Mouse (Mus musculus) forebrain, embryonic 15.5 days (tissue): ENCODE results near the gene Hbq1b. TPM values are rescaled to one million over a fixed set of nuclear protein-coding genes. Genes with fewer than 3 reads are reported as not detected.

Source experiments
- polyA plus RNA-seq: library from polyadenylated mRNA; unstranded; fragments of >200 nt; fragmentation: Nextera tagmentation; extraction: Ambion mirVana; gene quantifications from 2 replicates; pipeline ENCODE4 v1.2.1, GENCODE M21; 2015

Gene Hbq1b
- polyA plus RNA-seq, 1 experiment from 2014 or later: 1.6 TPM

Other genes starting within 250 kb of the Hbq1b start
- gene Il9r, start 86.7 kb upstream of the Hbq1b start, polyA plus RNA-seq: not detected in 2 replicates
- gene Snrnp25, start 81.5 kb upstream of the Hbq1b start, polyA plus RNA-seq: 51.8 and 54.2 TPM in 2 replicates
- 16.7 and 18.1 TPM in 2 replicates for gene Rhbdf1, start 64.7 kb upstream of the Hbq1b start, polyA plus RNA-seq
- 33.5 and 33.8 TPM in 2 replicates for gene Mpg, start 60.5 kb upstream of the Hbq1b start, polyA plus RNA-seq
- gene Nprl3, start 19.3 kb upstream of the Hbq1b start, polyA plus RNA-seq: 50.9 and 51.4 TPM in 2 replicates
- gene Hba-x, start 10.6 kb upstream of the Hbq1b start, polyA plus RNA-seq: 24.0 and 37.2 TPM in 2 replicates
- gene Hba-a1, start 3.5 kb upstream of the Hbq1b start, polyA plus RNA-seq: 2,103 and 2,256 TPM in 2 replicates
- gene Hba-a2, start 9.5 kb downstream of the Hbq1b start, polyA plus RNA-seq: 5,603 and 5,963 TPM in 2 replicates
- gene Hbq1a, start 13.1 kb downstream of the Hbq1b start, polyA plus RNA-seq: 0.69 and 1.1 TPM in 2 replicates
- gene Sh3pxd2b, start 60.9 kb downstream of the Hbq1b start, polyA plus RNA-seq: 17.3 and 18.0 TPM in 2 replicates
- gene Ubtd2, start 168.4 kb downstream of the Hbq1b start, polyA plus RNA-seq: 65.0 and 65.5 TPM in 2 replicates
- 0.55 TPM in 1 of 2 replicates, not detected in the other for gene Efcab9, start 245.1 kb downstream of the Hbq1b start, polyA plus RNA-seq
- 1.4 and 2.1 TPM in 2 replicates for gene Stk10, start 246.3 kb downstream of the Hbq1b start, polyA plus RNA-seq